Mouse (Mus musculus) spleen, adult 18-20 months (tissue): Measurements from ENCODE around the gene Inpp4a.
A peak's percentile ranks its signal among the peaks of the same experiment; 100 is the strongest.

Experiments used
- DNase-seq, 2 experiments: peaks; one replicate each; pipeline ENCODE4 v3.0.0; 2022; ENCODE audit warnings: mixed read lengths in 2 of 2

Gene Inpp4a

DNA sequence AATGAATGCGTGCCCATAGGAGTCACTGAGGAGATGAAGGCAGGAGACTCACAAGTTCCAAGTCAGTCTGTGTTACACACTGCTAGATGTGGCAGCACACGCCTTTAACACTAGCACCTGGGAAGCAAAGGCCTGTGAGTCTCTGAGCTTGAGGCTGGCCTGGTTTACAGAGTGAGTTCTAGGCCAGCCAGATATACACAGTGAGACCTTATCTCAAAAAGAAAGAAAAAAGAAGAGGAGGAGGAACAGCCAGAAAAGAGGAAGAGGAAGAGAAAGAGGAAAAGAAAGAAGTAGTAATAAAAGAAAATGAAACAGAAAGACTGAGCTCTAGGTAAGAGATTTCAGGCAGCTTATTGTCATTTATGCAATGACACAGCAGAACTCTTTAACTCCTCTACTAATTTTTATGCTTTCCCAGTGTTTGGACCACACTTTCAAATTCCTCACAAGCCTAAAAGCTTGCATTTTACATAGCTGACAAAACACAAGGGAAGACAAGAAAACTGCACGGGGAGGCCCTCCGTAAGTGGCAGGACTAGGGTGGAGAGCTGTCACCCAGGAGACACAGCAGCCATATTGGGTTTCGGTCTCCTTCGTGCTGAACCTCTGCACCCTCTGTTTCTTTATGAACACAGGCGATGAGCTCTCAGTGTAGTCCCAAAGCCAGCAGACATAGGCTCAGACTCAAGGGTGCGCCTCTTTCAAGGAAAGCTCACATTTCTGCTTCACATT, 127.6 kb downstream of the Inpp4a start:
- DNase-seq = no peak

DNA sequence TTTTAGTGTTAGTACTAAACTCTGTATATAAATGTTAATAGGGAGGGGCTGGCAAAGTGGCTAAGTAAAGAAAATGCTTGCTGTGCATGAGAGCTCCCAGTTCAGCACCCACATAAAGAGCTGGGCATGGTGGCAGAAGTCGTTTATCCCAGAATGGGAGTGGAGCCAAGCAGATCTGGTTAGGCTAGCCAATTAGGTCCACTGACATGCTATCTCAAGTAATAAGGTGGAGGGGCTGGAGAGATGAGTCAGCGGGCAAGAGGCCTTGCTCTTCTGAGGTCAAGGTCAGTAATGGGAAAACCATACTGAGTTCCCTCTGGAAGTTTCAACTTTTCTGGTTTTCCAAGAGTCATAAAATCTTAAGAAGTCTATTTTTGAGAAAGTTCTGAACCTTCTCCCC, 129.2 kb downstream of the Inpp4a start:
- no peak for DNase-seq

DNA sequence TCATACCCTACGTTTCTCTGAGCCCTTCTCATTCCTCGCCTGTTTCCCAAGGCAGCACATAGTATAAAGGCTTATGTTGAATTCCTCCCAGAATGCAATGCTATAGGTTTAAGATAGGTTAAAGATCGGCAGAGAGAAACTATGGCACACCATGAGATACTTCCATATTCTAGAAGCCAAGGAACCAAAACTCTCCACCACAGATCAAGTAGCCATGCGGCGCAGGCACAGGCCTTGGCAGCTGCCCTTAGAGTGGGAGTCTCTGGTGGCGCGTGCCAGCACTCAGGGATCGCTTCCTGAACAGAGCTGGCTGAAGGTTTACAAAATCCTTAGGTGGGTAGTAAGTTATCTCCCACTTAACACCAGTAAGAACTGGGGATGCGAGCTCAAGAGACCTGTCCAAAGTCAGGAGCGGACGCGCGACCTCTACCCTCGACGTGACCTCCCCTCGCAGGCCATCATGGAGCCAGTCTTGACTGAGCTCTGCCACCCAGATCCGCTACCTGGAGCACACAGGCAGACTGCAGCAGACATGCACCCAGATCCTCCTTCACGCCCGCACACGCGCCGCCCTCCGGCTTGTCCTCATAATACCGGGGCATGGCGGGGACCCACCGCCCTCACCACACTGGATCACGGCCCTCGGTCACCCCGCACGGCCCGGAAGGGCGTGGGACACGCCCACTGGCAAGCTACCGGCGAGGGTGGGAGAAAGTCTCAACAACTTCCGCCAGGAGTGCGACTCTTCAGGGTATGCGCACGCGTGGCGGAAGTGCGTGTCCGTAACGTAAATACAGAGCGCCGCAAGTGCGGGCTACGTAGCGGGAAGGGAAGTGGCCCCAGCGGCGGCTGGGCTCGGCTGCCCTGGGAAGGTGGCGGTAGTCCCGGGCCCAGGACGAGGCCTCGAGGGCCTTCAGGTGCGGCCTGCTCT, 130.0 kb downstream of the Inpp4a start, which contains the start of the genes Coa5 and Unc50:
Coa5 (minus strand) TSS at position 738 of the 931 bp plus-strand sequence.
Unc50 (plus strand) TSS at position 774 of the 931 bp plus-strand sequence.
- DNase-seq = peak; percentile 89

GRCm38 (mm10) chr1:37430297-37430840, 130.7 kb downstream of the Inpp4a start:
- peak in 1 of 2 experiments; percentile 11 for DNase-seq

- DNase-seq = no peak
Observed at GRCm38 (mm10) chr1:37436419-37436818, 136.8 kb downstream of the Inpp4a start.

DNA sequence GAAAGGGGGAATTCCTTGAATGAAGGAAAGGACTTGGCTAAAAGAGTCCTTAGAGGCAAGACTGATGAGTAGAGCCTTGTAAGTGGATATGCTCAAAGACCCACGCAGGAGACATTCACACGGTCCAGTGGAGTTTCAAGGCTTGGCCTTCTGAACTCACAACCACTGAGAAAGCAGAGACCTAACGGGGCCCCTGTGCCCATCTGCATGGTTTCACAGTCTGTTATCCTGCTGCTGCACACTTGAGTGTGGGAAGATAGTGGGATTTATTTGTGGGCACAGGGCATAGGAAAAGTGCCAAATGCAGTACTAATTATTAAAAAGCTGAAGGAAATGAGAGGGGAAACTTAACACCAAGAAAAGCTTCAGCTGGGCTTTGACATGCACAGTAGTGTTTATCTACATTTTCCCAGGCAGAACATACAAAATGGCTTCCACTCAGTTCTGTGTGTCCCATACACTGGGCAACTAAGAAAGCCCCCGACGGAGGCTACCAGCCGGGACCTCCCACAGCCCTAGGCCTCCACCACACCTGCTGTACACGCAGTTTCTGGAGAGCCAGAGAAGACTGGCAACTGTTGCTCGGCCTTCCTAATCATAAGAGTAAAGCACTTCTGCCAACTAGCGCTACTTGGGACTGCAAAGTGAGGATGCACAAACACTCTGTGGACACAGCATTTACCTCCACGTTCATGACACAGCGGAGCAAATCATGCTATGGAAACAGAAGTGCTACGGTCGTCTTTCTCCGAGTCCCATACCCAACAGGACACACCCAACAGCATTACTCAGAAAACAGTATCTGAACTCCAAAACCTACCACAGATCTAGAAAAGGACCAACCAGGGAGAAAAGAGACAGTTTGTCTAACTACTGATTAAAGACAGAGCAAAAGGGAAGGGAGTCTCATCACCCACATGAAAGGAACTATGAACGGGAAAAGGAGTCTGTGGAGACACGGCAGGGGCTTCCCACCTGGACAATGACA, 143.5 kb downstream of the Inpp4a start:
- no peak for DNase-seq

DNA sequence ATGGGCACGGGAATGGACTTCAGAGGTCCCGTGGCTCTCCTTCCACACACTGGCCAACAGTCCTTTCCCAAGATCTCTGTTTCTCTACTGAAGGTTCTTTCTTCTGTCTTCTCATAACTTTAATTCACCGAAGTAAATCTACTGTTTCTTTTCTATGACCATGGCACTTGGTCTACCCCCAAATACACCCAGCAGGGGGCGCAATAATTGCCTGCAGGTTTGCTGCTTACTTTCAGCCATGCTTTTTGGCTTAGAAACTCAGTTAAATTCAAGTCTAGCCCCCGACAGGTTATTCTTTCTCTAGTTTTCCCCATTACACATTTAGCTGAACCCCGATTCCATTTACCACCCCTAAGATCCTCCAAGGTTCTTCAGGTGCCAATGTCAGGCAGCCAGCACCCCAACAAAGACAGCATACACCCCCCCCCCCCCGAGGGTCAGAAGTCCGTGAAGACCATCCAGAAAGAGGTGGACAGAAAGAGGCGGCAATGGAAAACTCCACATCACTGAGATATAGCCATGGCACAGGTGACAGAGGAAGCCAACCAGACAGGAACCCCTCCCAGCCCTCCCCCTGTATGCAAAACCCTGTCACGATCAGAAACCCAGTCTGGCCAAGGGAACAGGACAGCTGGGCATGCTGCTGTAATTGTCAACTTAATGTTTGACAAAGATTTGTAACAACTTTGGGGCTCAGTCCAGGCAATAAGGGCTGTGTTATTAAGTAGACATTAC, 148.9 kb downstream of the Inpp4a start:
- DNase-seq = peak; percentile 33 to 76

GRCm38 (mm10) chr1:37451270-37451669, 151.6 kb downstream of the Inpp4a start:
- DNase-seq = no peak

DNA sequence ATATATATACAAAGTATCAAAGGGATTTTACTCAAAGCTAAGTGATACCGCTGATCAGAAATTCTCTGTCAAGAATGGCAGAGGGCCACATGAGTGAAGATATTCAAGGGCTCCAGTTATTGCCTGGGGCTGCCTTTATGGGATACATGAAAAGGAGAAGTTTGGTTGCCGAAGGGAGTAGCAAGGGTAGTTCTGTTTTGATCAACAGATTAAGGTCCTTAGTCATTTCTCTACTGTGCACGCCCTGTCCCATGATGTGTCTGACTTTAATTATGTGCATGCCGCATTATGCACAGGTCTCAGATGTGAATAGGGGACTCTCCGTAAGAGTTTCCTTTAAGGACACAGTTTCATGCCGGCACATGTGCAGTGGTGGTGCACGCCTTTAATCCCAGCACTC, 157.9 kb downstream of the Inpp4a start:
- no peak for DNase-seq
